Mouse (Mus musculus) MEL (cell line): Measurements from ENCODE around the gene Il20. TPM values are rescaled to one million over a fixed set of nuclear protein-coding genes. Genes with fewer than 3 reads are reported as not detected.

Experiments
- DNase-seq: peaks from one replicate; pipeline ENCODE4 v3.0.0; 2011; ENCODE audit warnings: low read depth, low spot score
- H3K27ac ChIP-seq: 2 replicates; pipeline ENCODE4 v1.5.1; 2012; ENCODE audit warnings: low read depth, mild to moderate bottlenecking, control low read depth, low read length, moderate library complexity; ENCODE audit not compliant: control insufficient read depth
- H3K27me3 ChIP-seq, 2 experiments: fragments of 150-350 bp in 1 of 2; sonication (generic) in 1 of 2; 2 replicates each; pipeline ENCODE4 v1.6.1; 2012; ENCODE audit warnings: low read length in 2 of 2, mild to moderate bottlenecking in 2 of 2, improper control_type of control experiment in 1 of 2, moderate library complexity in 1 of 2; ENCODE audit not compliant: insufficient read depth in 2 of 2, control insufficient read depth in 1 of 2
- H3K36me3 ChIP-seq, 2 experiments: 2 replicates each; pipeline ENCODE4 v1.6.1; 2012 to 2014; ENCODE audit warnings: low read length in 2 of 2, improper control_type of control experiment in 1 of 2, inconsistent platforms in 1 of 2, mild to moderate bottlenecking in 1 of 2; ENCODE audit not compliant: insufficient read depth in 2 of 2, control insufficient read depth in 1 of 2
- H3K4me1 ChIP-seq, 2 experiments: fragments of 150-350 bp in 1 of 2; sonication (generic) in 1 of 2; 2 replicates each; pipeline ENCODE4 v1.6.1; 2012; ENCODE audit warnings: low read length in 2 of 2, improper control_type of control experiment in 1 of 2, mild to moderate bottlenecking in 1 of 2; ENCODE audit not compliant: insufficient read depth in 2 of 2, control insufficient read depth in 1 of 2
- H3K4me3 ChIP-seq, 2 experiments: fragments of 150-350 bp in 1 of 2; sonication (generic) in 1 of 2; 2 replicates each; pipeline ENCODE4 v1.5.1; 2012; ENCODE audit warnings: low read depth in 2 of 2, low read length in 2 of 2, mild to moderate bottlenecking in 2 of 2, moderate library complexity in 2 of 2, control low read depth in 1 of 2, improper control_type of control experiment in 1 of 2; ENCODE audit not compliant: control insufficient read depth in 1 of 2, insufficient read depth in 1 of 2
- H3K79me2 ChIP-seq: 2 replicates; pipeline ENCODE4 v1.6.1; 2012; ENCODE audit warnings: mild to moderate bottlenecking, low read length, moderate library complexity; ENCODE audit not compliant: control insufficient read depth, poor library complexity, insufficient read depth
- H3K9ac ChIP-seq: 2 replicates; pipeline ENCODE4 v1.6.1; 2012; ENCODE audit warnings: low read depth, mild to moderate bottlenecking, control low read depth, low read length, moderate library complexity; ENCODE audit not compliant: control insufficient read depth, poor library complexity, severe bottlenecking
- H3K9me3 ChIP-seq: fragments of 150-350 bp; sonication (generic); replicated peaks from 2 replicates; pipeline ENCODE4 v1.6.1; 2012; ENCODE audit warnings: mild to moderate bottlenecking, low read length, improper control_type of control experiment, moderate library complexity; ENCODE audit not compliant: insufficient read depth
- CHD1 ChIP-seq: IDR thresholded peaks from 2 replicates; pipeline ENCODE4 v1.6.1; 2012; ENCODE audit warnings: low read depth, mild to moderate bottlenecking, inconsistent platforms, low read length, improper control_type of control experiment
- CHD2 ChIP-seq: IDR thresholded peaks from 2 replicates; pipeline ENCODE4 v1.6.1; 2011; ENCODE audit warnings: low read length, improper control_type of control experiment
- CTCF ChIP-seq, 3 experiments: IDR thresholded peaks in 2 of 3; conservative IDR thresholded peaks in 1 of 3; 2 replicates each; pipeline ENCODE4 v1.5.1; 2011 to 2012; ENCODE audit warnings: low read length in 3 of 3, low read depth in 2 of 3, mild to moderate bottlenecking in 2 of 3, improper control_type of control experiment in 1 of 3, inconsistent platforms in 1 of 3, mixed read lengths in 1 of 3, moderate library complexity in 1 of 3; ENCODE audit not compliant: control insufficient read depth in 1 of 3, insufficient read depth in 1 of 3, poor library complexity in 1 of 3, severe bottlenecking in 1 of 3
- E2F4 ChIP-seq: IDR thresholded peaks from 2 replicates; pipeline ENCODE4 v1.6.1; 2011; ENCODE audit warnings: low read depth, low read length, improper control_type of control experiment, borderline replicate concordance
- ELF1 ChIP-seq: IDR thresholded peaks from 2 replicates; pipeline ENCODE4 v1.6.1; 2014; ENCODE audit warnings: low read depth, mild to moderate bottlenecking, inconsistent platforms, low read length, improper control_type of control experiment, moderate library complexity
- ETS1 ChIP-seq: IDR thresholded peaks from 2 replicates; pipeline ENCODE4 v1.6.1; 2012; ENCODE audit warnings: low read depth, mild to moderate bottlenecking, inconsistent platforms, low read length, improper control_type of control experiment, moderate library complexity
- GABPA ChIP-seq: IDR thresholded peaks from 2 replicates; pipeline ENCODE4 v1.6.1; 2012; ENCODE audit warnings: low read depth, mild to moderate bottlenecking, inconsistent platforms, low read length, improper control_type of control experiment, moderate library complexity
- GATA1 ChIP-seq: IDR thresholded peaks from 2 replicates; pipeline ENCODE4 v1.6.1; 2011; ENCODE audit warnings: low read depth, low read length, improper control_type of control experiment
- KAT2A ChIP-seq: conservative IDR thresholded peaks from 2 replicates; pipeline ENCODE4 v1.6.1; 2012; ENCODE audit warnings: low read depth, low read length, improper control_type of control experiment, inconsistent platforms
- MAFK ChIP-seq: IDR thresholded peaks from 2 replicates; pipeline ENCODE4 v1.6.1; 2011; ENCODE audit warnings: low read depth, mild to moderate bottlenecking, low read length, improper control_type of control experiment, borderline replicate concordance
- MAX ChIP-seq: IDR thresholded peaks from 2 replicates; pipeline ENCODE4 v1.6.1; 2011; ENCODE audit warnings: low read length, improper control_type of control experiment
- MEF2A ChIP-seq: IDR thresholded peaks from 2 replicates; pipeline ENCODE4 v1.6.1; 2014; ENCODE audit warnings: low read depth, mild to moderate bottlenecking, inconsistent platforms, low read length, improper control_type of control experiment; ENCODE audit not compliant: poor library complexity, insufficient replicate concordance, severe bottlenecking; ENCODE audit errors: extremely low read depth
- MXI1 ChIP-seq: IDR thresholded peaks from 2 replicates; pipeline ENCODE4 v1.6.1; 2011; ENCODE audit warnings: mild to moderate bottlenecking, low read depth, low read length, improper control_type of control experiment
- MYB ChIP-seq: IDR thresholded peaks from 2 replicates; pipeline ENCODE4 v1.6.1; 2011; ENCODE audit warnings: mild to moderate bottlenecking, low read depth, low read length, improper control_type of control experiment
- POLR2A ChIP-seq, 2 experiments: IDR thresholded peaks; 2 replicates each; pipeline ENCODE4 v1.6.1; 2011 to 2012; ENCODE audit warnings: low read length in 2 of 2, mild to moderate bottlenecking in 2 of 2, control low read depth in 1 of 2, improper control_type of control experiment in 1 of 2, low read depth in 1 of 2, moderate library complexity in 1 of 2; ENCODE audit not compliant: control insufficient read depth in 1 of 2, insufficient read depth in 1 of 2, poor library complexity in 1 of 2
- POLR2AphosphoS5 ChIP-seq: IDR thresholded peaks from 2 replicates; pipeline ENCODE4 v1.6.1; 2012; ENCODE audit warnings: low read depth, borderline replicate concordance, mild to moderate bottlenecking, inconsistent platforms, low read length, moderate library complexity, mixed read lengths
- RCOR1 ChIP-seq: IDR thresholded peaks from 2 replicates; pipeline ENCODE4 v1.6.1; 2012; ENCODE audit warnings: low read depth, mild to moderate bottlenecking, inconsistent platforms, low read length, improper control_type of control experiment
- SMC3 ChIP-seq: IDR thresholded peaks from 2 replicates; pipeline ENCODE4 v1.6.1; 2011; ENCODE audit warnings: low read depth, low read length, improper control_type of control experiment
- TAL1 ChIP-seq: IDR thresholded peaks from 2 replicates; pipeline ENCODE4 v1.6.1; 2012; ENCODE audit warnings: mild to moderate bottlenecking, inconsistent platforms, low read length, moderate library complexity, mixed read lengths
- TBP ChIP-seq: IDR thresholded peaks from 2 replicates; pipeline ENCODE4 v1.8.0; 2011; ENCODE audit warnings: low read depth, low read length, improper control_type of control experiment
- TCF12 ChIP-seq: IDR thresholded peaks from 2 replicates; pipeline ENCODE4 v1.6.1; 2014; ENCODE audit warnings: low read depth, mild to moderate bottlenecking, inconsistent platforms, low read length, improper control_type of control experiment, moderate library complexity
- UBTF ChIP-seq: IDR thresholded peaks from 2 replicates; pipeline ENCODE4 v1.6.1; 2012; ENCODE audit warnings: low read depth, mild to moderate bottlenecking, inconsistent platforms, low read length, improper control_type of control experiment, moderate library complexity, borderline replicate concordance; ENCODE audit not compliant: insufficient read depth
- USF2 ChIP-seq, 2 experiments: IDR thresholded peaks; 2 replicates each; pipeline ENCODE4 v1.6.1; 2011 to 2012; ENCODE audit warnings: improper control_type of control experiment in 2 of 2, low read length in 2 of 2, borderline replicate concordance in 1 of 2, inconsistent platforms in 1 of 2, low read depth in 1 of 2, mild to moderate bottlenecking in 1 of 2; ENCODE audit not compliant: insufficient read depth in 1 of 2
- ZMIZ1 ChIP-seq: IDR thresholded peaks from 2 replicates; pipeline ENCODE4 v1.6.1; 2012; ENCODE audit warnings: low read depth, mild to moderate bottlenecking, inconsistent platforms, low read length, improper control_type of control experiment, moderate library complexity
- ZNF384 ChIP-seq: IDR thresholded peaks from 2 replicates; pipeline ENCODE4 v1.6.1; 2012; ENCODE audit warnings: low read depth, mild to moderate bottlenecking, inconsistent platforms, low read length, improper control_type of control experiment
- polyA plus RNA-seq, 2 experiments: library from polyadenylated mRNA; stranded (reverse) in 1 of 2; unstranded in 1 of 2; fragments of >175 nt in 1 of 2; fragments of >200 nt in 1 of 2; gene quantifications; 2 replicates each; pipeline versions ENCODE4 v1.2.1 to v1.2.4; 2012; ENCODE audit warnings: low replicate concordance in 2 of 2, low read depth in 1 of 2; ENCODE audit not compliant: insufficient read length in 2 of 2, insufficient read depth in 1 of 2, missing spikeins in 1 of 2
- total RNA-seq: library from RNA; depleted of rRNA; stranded (reverse); fragments of 300-350 nt; gene quantifications from 2 replicates; pipeline ENCODE4 v1.2.3, GENCODE M21; 2012

Il20 gene
- total and polyA plus RNA-seq, 3 experiments: not detected

- TF ChIP-seq TBP (no peak), POLR2A (IDR thresholded peaks at IDR 0.05; ENCODE audit: control insufficient read depth in 1 of 2, insufficient read depth in 1 of 2, low read depth in 1 of 2, low read length in 2 of 2, poor library complexity in 1 of 2) (no peak), ZMIZ1 (no peak), CHD2 (no peak), CHD1 (no peak), CTCF (IDR thresholded peaks at IDR 0.05 in 2 of 3, conservative IDR thresholded peaks at IDR 0.05 in 1 of 3; ENCODE audit: control insufficient read depth in 1 of 3, insufficient read depth in 1 of 3, low read depth in 2 of 3, low read length in 3 of 3, poor library complexity in 1 of 3, severe bottlenecking in 1 of 3) (no peak), GABPA (no peak), MAFK (no peak), MYB (no peak), ETS1 (no peak), RCOR1 (no peak), MEF2A (no peak), MAX (no peak), KAT2A (no peak), TAL1 (no peak), ELF1 (no peak), UBTF (no peak), GATA1 (no peak)
- H3K79me2 ChIP-seq: no peaks in the 10 kb centered on the region
These were observed 30.6 kb upstream of the Il20 start for GRCm38 (mm10) chr1:130941801-130942200.

GRCm38 (mm10) chr1:130940065-130940687 is 28.9 kb upstream of the Il20 start, which contains the start of gene Il19:
Gene Il19, minus strand, starts transcription at chr1:130940115.
- H3K36me3 ChIP-seq: no peaks in the 10 kb centered on the region
- peaks cover 7 to 9% of the 10 kb centered on the region in 2 experiments for H3K27me3 ChIP-seq
- DNase-seq: no peak
- no peak within 1 kb of the TSS for H3K27ac ChIP-seq
- no peaks in the 10 kb centered on the region for H3K4me1 ChIP-seq
- no peaks in the 10 kb centered on the region for H3K9me3 ChIP-seq
- H3K4me3 ChIP-seq: no peak within 1 kb of the TSS
- H3K79me2 ChIP-seq: no peaks in the 10 kb centered on the region
- H3K9ac ChIP-seq: no peak within 1 kb of the TSS
- no peak for TF ChIP-seq GABPA
- TF ChIP-seq MXI1: no peak
- no peak for TF ChIP-seq TCF12
- no peak for TF ChIP-seq SMC3
- TF ChIP-seq E2F4: no peak
- TF ChIP-seq POLR2AphosphoS5: no peak
- TF ChIP-seq USF2 (IDR thresholded peaks at IDR 0.05; ENCODE audit: borderline replicate concordance in 1 of 2, insufficient read depth in 1 of 2, low read depth in 1 of 2, low read length in 2 of 2): no peak
- TF ChIP-seq ZNF384: no peak
- no peak for TF ChIP-seq MAFK
- no peak for TF ChIP-seq ELF1

More at GRCm38 (mm10) chr1:130941801-130942200, 30.6 kb upstream of the Il20 start:
- H3K27me3 ChIP-seq: peaks cover 7 to 9% of the 10 kb centered on the region in 2 experiments
- no peak overlapping the region for H3K9ac ChIP-seq
- no peak for DNase-seq
- H3K4me1 ChIP-seq: no peaks in the 10 kb centered on the region
- H3K9me3 ChIP-seq: no peaks in the 10 kb centered on the region
- no peak overlapping the region for H3K27ac ChIP-seq
- H3K4me3 ChIP-seq: no peak overlapping the region
- no peaks in the 10 kb centered on the region for H3K36me3 ChIP-seq
